Mouse (Mus musculus): ENCODE results near the gene Snrpd2.

Gene Snrpd2

DNA sequence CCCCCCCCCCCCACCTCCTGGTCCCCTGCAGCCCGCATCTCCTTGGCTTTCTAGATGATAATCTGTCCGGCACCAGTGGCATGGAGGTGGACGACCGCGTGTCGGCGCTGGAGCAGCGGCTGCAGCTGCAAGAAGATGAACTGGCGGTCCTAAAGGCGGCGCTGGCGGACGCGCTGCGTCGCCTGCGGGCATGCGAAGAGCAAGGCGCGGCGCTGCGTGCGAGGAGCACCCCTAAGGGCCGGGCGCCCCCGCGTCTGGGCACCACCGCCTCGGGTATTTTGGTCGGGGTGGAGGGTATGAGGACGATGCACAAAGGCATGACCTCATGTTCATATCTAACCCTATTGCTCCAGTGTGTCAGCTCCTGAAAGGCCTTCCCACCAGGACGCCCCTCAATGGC lies 29.7 kb downstream of the Snrpd2 start:
- DNase-seq, result peak; percentile 67

- no peak for DNase-seq
Measured at GRCm38 (mm10) chr7:19179936-19180335, 30.4 kb downstream of the Snrpd2 start.

DNA sequence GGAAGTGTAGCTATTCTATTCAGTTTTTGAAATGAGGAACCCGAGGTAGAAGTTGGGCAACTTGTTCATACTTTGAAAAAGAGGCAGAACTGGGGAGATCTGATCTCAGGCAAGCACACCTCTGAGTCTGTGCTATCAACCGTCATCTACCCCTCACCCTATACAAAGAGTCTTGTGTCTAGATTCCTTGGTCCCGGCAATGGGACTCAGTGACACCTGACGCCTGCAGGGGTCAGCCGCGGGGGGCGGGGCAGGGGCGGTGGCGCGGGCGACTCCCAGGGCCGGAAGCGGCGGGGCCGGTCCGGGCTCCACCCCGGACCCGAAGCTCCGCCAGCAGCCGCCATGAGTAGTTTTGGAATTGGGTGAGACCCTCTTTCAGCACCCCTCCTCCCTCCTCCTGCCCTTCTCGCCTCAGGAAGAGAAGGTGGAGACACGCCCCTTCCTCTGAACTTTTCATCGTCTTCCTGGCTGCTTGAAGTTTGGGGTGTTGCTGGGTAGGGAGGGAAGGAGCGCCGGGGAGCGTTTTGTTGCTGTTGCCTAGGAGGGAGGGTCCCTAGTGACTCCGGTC lies 31.4 kb downstream of the Snrpd2 start:
- peak; percentile 62 for DNase-seq

DNA sequence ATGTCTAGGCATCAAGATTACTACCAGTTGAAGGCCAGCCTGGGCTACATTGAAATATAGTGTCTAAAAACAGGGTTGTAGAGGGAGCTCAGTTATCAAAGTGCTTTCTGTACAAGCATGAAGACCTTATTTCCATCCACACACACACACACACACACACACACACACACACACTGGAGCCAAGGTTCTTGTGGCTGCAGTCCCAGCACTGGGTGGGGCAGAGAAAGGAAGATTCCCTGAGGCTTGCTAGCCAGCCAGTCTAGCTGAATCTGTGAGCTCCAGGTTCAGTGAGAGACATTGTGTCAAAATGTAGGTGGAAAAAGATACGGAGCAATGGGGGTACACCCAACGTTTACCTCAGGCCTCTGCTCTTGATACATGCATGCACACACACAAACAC lies 34.7 kb downstream of the Snrpd2 start:
- no peak for DNase-seq

- no peak for DNase-seq
Measured at GRCm38 (mm10) chr7:19184758-19185157, 35.2 kb downstream of the Snrpd2 start.

- DNase-seq, result no peak
Measured at GRCm38 (mm10) chr7:19194676-19195075, 45.2 kb downstream of the Snrpd2 start.

- peak; percentile 57 for DNase-seq
Measured at GRCm38 (mm10) chr7:19196676-19197075, 47.2 kb downstream of the Snrpd2 start.

DNA sequence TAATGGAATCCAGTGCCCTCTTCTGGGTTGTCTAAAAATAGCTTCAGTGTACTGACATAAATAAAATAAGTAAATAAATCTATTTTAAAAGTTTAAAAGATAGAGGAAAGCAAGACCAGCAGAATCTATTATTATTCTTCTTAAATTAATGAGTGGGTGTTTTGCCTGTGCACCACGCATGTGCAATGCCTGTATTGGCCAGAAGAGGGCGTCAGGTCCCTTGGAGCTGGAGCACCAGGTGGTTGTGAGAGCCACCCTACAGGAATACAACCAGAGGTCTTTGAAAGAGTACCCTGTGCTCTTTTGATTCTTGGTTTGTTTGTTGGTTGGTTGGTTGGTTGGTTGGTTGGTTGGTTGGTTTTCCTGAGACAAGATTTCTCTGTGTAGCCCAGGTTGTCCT lies 48.5 kb downstream of the Snrpd2 start:
- peak; percentile 55 for DNase-seq

GRCm38 (mm10) chr7:19201660-19202059 lies 52.1 kb downstream of the Snrpd2 start:
- DNase-seq, result no peak

- no peak for DNase-seq
Measured at GRCm38 (mm10) chr7:19202065-19202850, 52.7 kb downstream of the Snrpd2 start.

All from thymus, postnatal 14 days (tissue).